Mouse (Mus musculus): ENCODE results near the gene Slc12a4. TPM values are rescaled to one million over a fixed set of nuclear protein-coding genes. Genes with fewer than 3 reads are reported as not detected.
A peak's percentile ranks its signal among the peaks of the same experiment; 100 is the strongest.
"Not testable (repeated sequence)": the region's sequence is repeated elsewhere in the genome, so short reads cannot be mapped to it uniquely, and the experiment has no call there.

The Slc12a4 gene
- polyA plus RNA-seq (2015; fragmentation: Nextera tagmentation; extraction: Ambion mirVana): 36.1 and 36.2 TPM in 2 replicates

DNA sequence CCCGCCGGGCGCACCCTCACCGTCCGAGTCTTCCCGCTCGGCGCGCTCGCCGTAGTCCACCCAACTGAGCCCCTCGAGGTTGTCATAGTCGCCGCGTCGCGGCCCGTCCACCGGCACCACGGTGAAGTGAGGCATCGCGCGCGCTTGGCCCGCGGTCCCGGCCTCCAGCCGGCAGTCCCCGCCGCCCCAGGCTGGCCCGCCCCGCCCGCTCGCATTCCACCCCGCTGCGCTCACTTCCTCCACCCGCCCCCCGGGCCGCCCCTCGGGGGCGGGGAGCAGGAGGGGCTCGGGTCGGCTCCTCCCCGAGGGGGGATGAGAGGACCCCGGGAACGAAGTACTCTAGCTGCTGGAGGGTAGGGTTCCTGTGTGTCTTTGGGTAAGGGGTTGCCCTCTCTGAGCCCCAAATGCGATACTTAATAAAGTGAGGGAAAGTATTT, at the start of gene Slc12a4:
Gene Slc12a4, minus strand, starts transcription at position 193 of the 437 bp plus-strand sequence.
- no peaks in the 10 kb centered on the region for H3K36me3 ChIP-seq (ENCODE audit: insufficient read depth, low read length)
- peaks cover 32% of the 10 kb centered on the region for H3K4me1 ChIP-seq (ENCODE audit: insufficient read depth, low read length)
- peak within 1 kb of the TSS; percentile 86 for H3K9ac ChIP-seq (replicated peaks; ENCODE audit: low read length)
- no peaks in the 10 kb centered on the region for H3K27me3 ChIP-seq (ENCODE audit: insufficient read depth, low read length)
- H3K4me2 ChIP-seq (replicated peaks; ENCODE audit: low read depth, low read length): peak within 1 kb of the TSS; percentile 70
- ATAC-seq (ENCODE audit: low FRiP score, low TSS enrichment): peak; percentile 91
- no peaks in the 10 kb centered on the region for H3K9me3 ChIP-seq (ENCODE audit: low read length)
- WGBS: 0% methylated on average over 41 of the region's 47 CpGs
- peak within 1 kb of the TSS; percentile 77 for H3K4me3 ChIP-seq (ENCODE audit: low read length)
- H3K27ac ChIP-seq (ENCODE audit: low read length): peak within 1 kb of the TSS; percentile 91

DNA sequence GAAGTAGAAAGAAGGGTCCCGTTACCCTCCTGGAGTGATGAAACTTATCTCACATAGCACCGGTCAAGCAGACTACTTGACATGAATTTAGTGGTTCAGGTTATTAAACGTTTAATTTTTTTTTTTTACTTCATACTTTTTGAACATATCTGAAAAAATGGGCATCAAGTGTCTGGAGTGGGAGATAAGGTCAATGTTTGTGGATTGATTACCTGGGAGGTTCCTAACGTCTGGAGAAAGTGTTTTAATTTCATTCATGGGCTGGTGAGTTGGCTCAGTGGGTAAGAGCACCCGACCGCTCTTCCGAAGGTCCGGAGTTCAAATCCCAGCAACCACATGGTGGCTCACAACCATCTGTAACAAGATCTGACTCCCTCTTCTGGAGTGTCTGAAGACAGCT, 46.3 kb upstream of the Slc12a4 start:
- H3K4me3 ChIP-seq (ENCODE audit: low read length): peak overlapping the region; percentile 92
- peaks cover 13% of the 10 kb centered on the region for H3K4me1 ChIP-seq (ENCODE audit: insufficient read depth, low read length)
- H3K27me3 ChIP-seq (ENCODE audit: insufficient read depth, low read length); H3K9me3 ChIP-seq (ENCODE audit: low read length); H3K36me3 ChIP-seq (ENCODE audit: insufficient read depth, low read length); ATAC-seq (ENCODE audit: low FRiP score, low TSS enrichment); H3K27ac ChIP-seq (ENCODE audit: low read length): not testable (repeated sequence)
- WGBS: 83% methylated on average over 8 of the region's 8 CpGs
- H3K4me2 ChIP-seq (replicated peaks; ENCODE audit: low read depth, low read length): peak overlapping the region; percentile 98
- peak overlapping the region; percentile 88 for H3K9ac ChIP-seq (replicated peaks; ENCODE audit: low read length)

DNA sequence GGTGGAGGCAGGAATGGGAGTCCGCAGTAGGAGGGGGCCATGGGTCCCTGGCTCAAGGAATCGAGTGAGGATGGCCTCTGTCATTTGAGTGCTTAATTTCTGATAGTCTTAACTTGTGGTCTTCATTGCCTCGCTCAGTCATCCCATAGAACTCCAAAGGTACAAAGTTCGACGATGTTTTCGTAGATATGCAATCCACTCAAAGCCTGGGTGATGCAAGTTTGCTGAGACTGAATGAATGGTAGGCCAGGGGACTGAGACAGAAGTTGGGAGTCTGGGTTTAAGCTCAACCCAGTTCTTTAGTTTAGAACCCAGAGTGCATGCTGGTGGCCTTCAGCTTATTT, 45.7 kb upstream of the Slc12a4 start, which contains the start of gene Ddx28:
Gene Ddx28, minus strand, starts transcription at position 240 of the 344 bp plus-strand sequence.
- no peak for ATAC-seq (ENCODE audit: low FRiP score, low TSS enrichment)
- peak within 1 kb of the TSS; percentile 92 for H3K4me3 ChIP-seq (ENCODE audit: low read length)
- H3K27me3 ChIP-seq (ENCODE audit: insufficient read depth, low read length): no peaks in the 10 kb centered on the region
- peak within 1 kb of the TSS; percentile 98 for H3K4me2 ChIP-seq (replicated peaks; ENCODE audit: low read depth, low read length)
- WGBS: 2% methylated on average over 6 of the region's 6 CpGs
- H3K36me3 ChIP-seq (ENCODE audit: insufficient read depth, low read length): 0 out of 2 replicates have a peak, but pooled peaks cover 7% of the 10 kb centered on the region
- H3K27ac ChIP-seq (ENCODE audit: low read length): peak within 1 kb of the TSS; percentile 67; the same call in 1 of the 2 replicates
- H3K4me1 ChIP-seq (ENCODE audit: insufficient read depth, low read length): peaks cover 13% of the 10 kb centered on the region
- H3K9ac ChIP-seq (replicated peaks; ENCODE audit: low read length): peak within 1 kb of the TSS; percentile 88
- H3K9me3 ChIP-seq (ENCODE audit: low read length): no peaks in the 10 kb centered on the region

DNA sequence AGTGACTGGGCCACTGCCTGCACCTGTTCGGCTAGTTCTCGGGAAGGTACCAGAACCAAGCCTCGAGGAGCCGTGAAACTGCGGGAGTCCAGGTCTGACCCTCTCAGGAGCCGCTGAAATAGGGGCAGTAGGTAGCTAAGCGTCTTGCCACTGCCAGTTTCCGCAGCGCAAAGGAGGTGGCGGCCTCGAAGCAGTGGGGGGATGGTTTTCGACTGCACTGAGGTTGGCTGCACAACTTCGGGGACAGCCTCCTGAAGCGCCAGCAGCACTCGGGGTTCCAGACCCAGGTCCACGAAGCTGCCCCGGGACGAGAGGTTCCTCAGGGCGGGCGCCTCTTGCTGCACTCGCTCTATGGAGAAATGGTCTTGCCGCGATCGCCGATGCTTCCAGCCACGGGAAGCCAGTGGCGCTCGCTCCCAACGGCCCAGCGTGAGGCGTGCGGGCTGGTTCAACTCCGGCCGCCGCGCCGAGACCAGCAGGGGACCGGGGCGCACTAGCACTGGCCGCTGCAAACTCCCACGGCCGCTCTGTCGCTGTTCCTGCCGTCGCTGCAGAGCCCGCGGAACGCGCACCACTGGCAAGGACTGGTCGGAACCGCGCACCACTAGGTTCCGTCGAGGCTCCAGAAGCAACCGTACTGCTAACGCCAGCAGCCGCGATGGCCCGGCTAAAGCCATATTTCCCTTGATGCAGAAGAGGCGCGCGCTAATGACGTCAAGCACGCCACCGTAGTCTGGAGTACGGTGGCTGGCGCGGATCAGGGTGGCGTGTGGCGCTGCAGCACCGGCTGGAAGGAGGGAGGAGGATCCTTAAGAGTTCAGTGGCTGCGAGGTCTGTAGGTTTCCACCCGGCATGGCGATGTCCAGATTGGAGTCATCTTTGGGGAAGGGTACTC, 45.1 kb upstream of the Slc12a4 start:
- peak overlapping the region; percentile 88 for H3K9ac ChIP-seq (replicated peaks; ENCODE audit: low read length)
- peak overlapping the region; percentile 92 for H3K4me3 ChIP-seq (ENCODE audit: low read length)
- no peaks in the 10 kb centered on the region for H3K27me3 ChIP-seq (ENCODE audit: insufficient read depth, low read length)
- H3K27ac ChIP-seq (ENCODE audit: low read length): peak overlapping the region; percentile 67; the same call in 1 of the 2 replicates
- H3K4me1 ChIP-seq (ENCODE audit: insufficient read depth, low read length): peaks cover 13% of the 10 kb centered on the region
- H3K4me2 ChIP-seq (replicated peaks; ENCODE audit: low read depth, low read length): peak overlapping the region; percentile 98
- no peaks in the 10 kb centered on the region for H3K9me3 ChIP-seq (ENCODE audit: low read length)
- H3K36me3 ChIP-seq (ENCODE audit: insufficient read depth, low read length): 0 out of 2 replicates have a peak, but pooled peaks cover 4% of the 10 kb centered on the region
- WGBS: under 1% methylated on average over 74 of the region's 74 CpGs
- peak; percentile 95 for ATAC-seq (ENCODE audit: low FRiP score, low TSS enrichment)

- H3K27me3 ChIP-seq (ENCODE audit: insufficient read depth, low read length); H3K9me3 ChIP-seq (ENCODE audit: low read length); H3K27ac ChIP-seq (ENCODE audit: low read length); H3K36me3 ChIP-seq (ENCODE audit: insufficient read depth, low read length); ATAC-seq (ENCODE audit: low FRiP score, low TSS enrichment); H3K4me2 ChIP-seq (replicated peaks; ENCODE audit: low read depth, low read length); H3K9ac ChIP-seq (replicated peaks; ENCODE audit: low read length); H3K4me3 ChIP-seq (ENCODE audit: low read length): not testable (repeated sequence)
- peaks cover 13% of the 10 kb centered on the region for H3K4me1 ChIP-seq (ENCODE audit: insufficient read depth, low read length)
- WGBS: 71% methylated on average over 3 of the region's 3 CpGs
Measured at GRCm38 (mm10) chr8:106007891-106008290, 42.0 kb upstream of the Slc12a4 start.

GRCm38 (mm10) chr8:106007135-106007534, 41.2 kb upstream of the Slc12a4 start:
- WGBS: 81% methylated on average over 3 of the region's 3 CpGs
- Histone ChIP-seq H3K9ac (replicated peaks; ENCODE audit: low read length) (no peak overlapping the region), H3K27ac (ENCODE audit: low read length) (no peak overlapping the region), H3K4me2 (replicated peaks; ENCODE audit: low read depth, low read length) (no peak overlapping the region), H3K36me3 (ENCODE audit: insufficient read depth, low read length) (0 out of 2 replicates have a peak, but pooled peaks cover 4% of the 10 kb centered on the region), H3K4me1 (ENCODE audit: insufficient read depth, low read length) (peaks cover 13% of the 10 kb centered on the region), H3K27me3 (ENCODE audit: insufficient read depth, low read length) (no peaks in the 10 kb centered on the region), H3K9me3 (ENCODE audit: low read length) (no peaks in the 10 kb centered on the region), H3K4me3 (ENCODE audit: low read length) (no peak overlapping the region)
- ATAC-seq (ENCODE audit: low FRiP score, low TSS enrichment): no peak

DNA sequence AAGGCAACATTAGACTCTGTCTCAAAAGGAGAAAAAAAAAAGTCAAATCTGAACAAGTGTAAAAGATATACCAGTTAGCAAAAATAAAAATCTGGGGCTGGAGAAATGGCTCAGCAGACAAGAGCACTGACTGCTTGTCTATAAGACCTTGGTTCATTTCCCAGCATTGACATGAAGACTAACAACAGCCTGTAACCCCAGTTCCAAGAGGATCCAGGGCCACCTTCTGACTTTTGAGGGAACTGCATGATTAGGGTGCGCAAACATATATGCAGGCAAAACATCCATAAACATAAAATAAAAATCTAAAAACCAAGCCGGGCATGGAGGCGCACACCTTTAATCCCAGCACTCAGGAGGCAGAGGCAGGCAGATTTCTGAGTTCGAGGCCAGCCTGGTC, 40.5 kb upstream of the Slc12a4 start:
- peaks cover 10% of the 10 kb centered on the region for H3K4me1 ChIP-seq (ENCODE audit: insufficient read depth, low read length)
- H3K4me2 ChIP-seq (replicated peaks; ENCODE audit: low read depth, low read length): no peak overlapping the region
- no peak overlapping the region for H3K27ac ChIP-seq (ENCODE audit: low read length)

GRCm38 (mm10) chr8:106005875-106006274, 40.0 kb upstream of the Slc12a4 start, which contains the start of gene Dpep2nb:
Dpep2nb (minus strand) TSS chr8:106005975.
- Histone ChIP-seq H3K4me3 (ENCODE audit: low read length) (no peak within 1 kb of the TSS), H3K27me3 (ENCODE audit: insufficient read depth, low read length) (no peaks in the 10 kb centered on the region), H3K36me3 (ENCODE audit: insufficient read depth, low read length) (0 out of 2 replicates have a peak, but pooled peaks cover 4% of the 10 kb centered on the region), H3K4me2 (replicated peaks; ENCODE audit: low read depth, low read length) (no peak within 1 kb of the TSS), H3K9ac (replicated peaks; ENCODE audit: low read length) (no peak within 1 kb of the TSS), H3K27ac (ENCODE audit: low read length) (no peak within 1 kb of the TSS), H3K9me3 (ENCODE audit: low read length) (no peaks in the 10 kb centered on the region), H3K4me1 (ENCODE audit: insufficient read depth, low read length) (peaks cover 10% of the 10 kb centered on the region)
- WGBS: 63% methylated on average over 4 of the region's 4 CpGs
- ATAC-seq (ENCODE audit: low FRiP score, low TSS enrichment): no peak

More for the DNA sequence above, 40.5 kb upstream of the Slc12a4 start:
- WGBS: 89% methylated on average over 4 of the region's 4 CpGs
- Histone ChIP-seq H3K36me3 (ENCODE audit: insufficient read depth, low read length) (0 out of 2 replicates have a peak, but pooled peaks cover 4% of the 10 kb centered on the region), H3K9ac (replicated peaks; ENCODE audit: low read length) (no peak overlapping the region), H3K27me3 (ENCODE audit: insufficient read depth, low read length) (no peaks in the 10 kb centered on the region), H3K9me3 (ENCODE audit: low read length) (no peaks in the 10 kb centered on the region), H3K4me3 (ENCODE audit: low read length) (no peak overlapping the region)
- no peak for ATAC-seq (ENCODE audit: low FRiP score, low TSS enrichment)

GRCm38 (mm10) chr8:106004538-106005207, 38.8 kb upstream of the Slc12a4 start:
- ATAC-seq (ENCODE audit: low FRiP score, low TSS enrichment): no peak
- Histone ChIP-seq H3K9ac (replicated peaks; ENCODE audit: low read length) (no peak overlapping the region), H3K27ac (ENCODE audit: low read length) (no peak overlapping the region), H3K4me3 (ENCODE audit: low read length) (no peak overlapping the region), H3K36me3 (ENCODE audit: insufficient read depth, low read length) (0 out of 2 replicates have a peak, but pooled peaks cover 4% of the 10 kb centered on the region), H3K4me1 (ENCODE audit: insufficient read depth, low read length) (no peaks in the 10 kb centered on the region), H3K27me3 (ENCODE audit: insufficient read depth, low read length) (no peaks in the 10 kb centered on the region), H3K9me3 (ENCODE audit: low read length) (no peaks in the 10 kb centered on the region), H3K4me2 (replicated peaks; ENCODE audit: low read depth, low read length) (no peak overlapping the region)
- 80% methylated on average over 8 of the region's 8 CpGs for WGBS
